Mouse (Mus musculus): ENCODE measurements around the gene Vps18. TPM values are rescaled to one million over a fixed set of nuclear protein-coding genes. Genes with fewer than 3 reads are reported as not detected.

Gene Vps18
- total RNA-seq, 2 experiments from 2014 or later: 44.2 to 49.9 TPM

DNA sequence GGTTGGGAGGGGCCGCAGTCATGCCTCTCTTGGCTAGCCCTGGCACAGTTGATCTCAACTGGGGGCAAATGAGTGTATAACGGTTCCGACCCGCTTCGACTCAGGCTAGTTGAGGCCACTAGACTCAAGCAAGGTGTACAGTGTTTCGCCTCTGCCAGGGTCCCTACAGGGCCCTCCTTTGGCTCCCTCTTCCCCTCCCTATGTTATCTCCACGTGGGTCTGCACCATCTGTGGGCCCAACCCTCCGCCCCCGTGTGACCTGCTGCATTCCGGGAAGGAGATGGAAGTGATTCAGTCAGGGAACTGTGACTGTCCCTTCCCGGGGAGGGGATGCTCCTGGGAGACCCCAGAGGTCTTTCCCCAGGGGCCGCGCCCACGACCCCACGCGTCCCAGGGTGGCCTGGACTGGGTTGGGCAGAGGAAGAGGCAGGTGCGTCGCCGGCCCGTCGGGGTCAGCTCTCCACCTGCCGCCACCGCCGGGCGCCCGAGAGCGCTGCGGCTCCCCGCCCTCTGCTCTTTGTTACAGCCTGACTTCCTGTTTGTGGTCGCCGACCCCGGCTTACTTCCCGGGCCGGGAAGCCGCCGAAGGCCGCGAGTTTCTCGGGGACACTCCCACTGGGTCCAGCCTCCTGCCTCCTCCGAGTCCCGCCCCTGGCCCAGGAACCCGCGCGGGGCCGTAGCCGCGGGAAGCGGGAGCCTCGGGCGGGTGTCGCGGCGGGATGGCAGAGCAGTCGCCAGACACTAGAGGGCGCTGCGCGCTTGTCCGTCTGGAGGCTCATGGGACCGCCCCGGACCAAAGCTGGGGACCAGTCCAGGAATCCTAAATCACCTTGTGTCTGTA lies 49.1 kb downstream of the Vps18 start:
- DNase-seq (ENCODE audit: low spot score in 2 of 2): peak; percentile 46 to 81

DNA sequence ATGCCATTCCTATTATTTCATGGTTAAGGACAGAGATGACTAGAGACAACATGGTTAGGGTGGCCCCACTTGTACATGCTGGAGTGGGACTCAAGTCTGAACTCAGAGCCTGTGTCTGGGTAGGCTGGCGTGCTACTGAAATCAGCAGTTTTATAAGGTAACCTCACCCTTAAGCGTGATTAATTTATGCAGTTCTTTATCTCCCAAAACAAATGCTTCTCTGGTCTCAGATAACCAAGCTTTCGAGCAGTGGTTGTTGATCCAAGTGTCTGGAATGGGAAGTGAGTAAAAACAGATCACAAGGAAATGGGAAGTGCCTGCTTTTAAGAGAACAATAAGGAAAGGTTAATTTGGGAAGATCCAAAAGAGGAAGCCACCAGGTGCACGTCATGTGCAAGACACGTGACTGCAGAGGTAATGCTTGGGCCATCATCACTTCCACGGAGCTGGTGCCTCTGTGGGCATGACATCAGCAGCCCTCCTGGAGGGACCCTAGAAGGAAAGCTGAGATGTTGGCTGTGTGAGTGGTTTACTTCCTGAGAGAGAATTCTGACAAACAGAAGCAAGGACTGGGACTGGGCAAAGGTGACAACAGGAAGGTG lies 56.1 kb downstream of the Vps18 start:
- DNase-seq (ENCODE audit: low spot score in 2 of 2): no peak

Other genes starting within 250 kb of the Vps18 start
- under 1 TPM; 0.05 to 0.07 TPM for gene Knl1, start 241.6 kb upstream of the Vps18 start, total RNA-seq (2021)
- 1 to 10 TPM in 1 of 2 experiments, under 1 TPM in 1; 0.46 to 1.2 TPM for gene Rad51, start 175.9 kb upstream of the Vps18 start, total RNA-seq (2021)
- gene Rmdn3, start 131.7 kb upstream of the Vps18 start, total RNA-seq (2021): 10 to 100 TPM; 54.7 to 55.5 TPM
- gene Gchfr, start 121.0 kb upstream of the Vps18 start, total RNA-seq (2021): under 1 TPM in 1 of 2 experiments, not detected in 1; 0.74 TPM
- not detected for gene Gm14137, start 114.2 kb upstream of the Vps18 start, total RNA-seq (2021)
- 10 to 100 TPM; 35.7 to 42.4 TPM for gene Zfyve19, start 80.1 kb upstream of the Vps18 start, total RNA-seq (2021)
- 10 to 100 TPM; 17.3 to 17.6 TPM for gene Dnajc17, start 79.9 kb upstream of the Vps18 start, total RNA-seq (2021)
- not detected for gene Ppp1r14d, start 58.8 kb upstream of the Vps18 start, total RNA-seq (2021)
- 1 to 10 TPM; 2.0 to 2.3 TPM for gene Spint1, start 51.4 kb upstream of the Vps18 start, total RNA-seq (2021)
- 1 to 10 TPM; 7.5 to 7.9 TPM for gene Rhov, start 17.5 kb upstream of the Vps18 start, total RNA-seq (2021)
- 1 to 10 TPM; 2.0 to 2.8 TPM for gene Dll4, start 37.0 kb downstream of the Vps18 start, total RNA-seq (2021)
- gene Chac1, start 62.5 kb downstream of the Vps18 start, total RNA-seq (2021): 1 to 10 TPM; 6.6 TPM
- 10 to 100 TPM; 17.8 to 18.9 TPM for gene Ino80, start 188.9 kb downstream of the Vps18 start, total RNA-seq (2021)